Mouse (Mus musculus): Measurements from ENCODE around the gene Trio. TPM values are rescaled to one million over a fixed set of nuclear protein-coding genes. Genes with fewer than 3 reads are reported as not detected.
A peak's percentile ranks its signal among the peaks of the same experiment; 100 is the strongest.

Trio gene
- total RNA-seq, 1 experiment from 2014 or later = 16.9 TPM

GRCm38 (mm10) chr15:27894112-27894511, 131.5 kb downstream of the Trio start:
- no peak for ATAC-seq (replicated peaks; ENCODE audit: low read depth, poor library complexity, severe bottlenecking)

- no peak for ATAC-seq (replicated peaks; ENCODE audit: low read depth, poor library complexity, severe bottlenecking)
Measured at GRCm38 (mm10) chr15:27892029-27892428, 133.6 kb downstream of the Trio start.

GRCm38 (mm10) chr15:27890666-27891065, 135.0 kb downstream of the Trio start:
- ATAC-seq (replicated peaks; ENCODE audit: low read depth, poor library complexity, severe bottlenecking) = no peak

GRCm38 (mm10) chr15:27888153-27888552, 137.5 kb downstream of the Trio start:
- no peak for ATAC-seq (replicated peaks; ENCODE audit: low read depth, poor library complexity, severe bottlenecking)

- 0 out of 2 replicates have a peak, but pooled peaks have one; percentile 19 for ATAC-seq (replicated peaks; ENCODE audit: low read depth, poor library complexity, severe bottlenecking)
Measured at GRCm38 (mm10) chr15:27886992-27887391, 138.7 kb downstream of the Trio start.

- ATAC-seq (replicated peaks; ENCODE audit: low read depth, poor library complexity, severe bottlenecking) = peak; percentile 80
Measured at GRCm38 (mm10) chr15:27884347-27885250, 141.0 kb downstream of the Trio start.

- ATAC-seq (replicated peaks; ENCODE audit: low read depth, poor library complexity, severe bottlenecking) = no peak
Measured at GRCm38 (mm10) chr15:27883881-27884280, 141.8 kb downstream of the Trio start.

- peak; percentile 68 for ATAC-seq (replicated peaks; ENCODE audit: low read depth, poor library complexity, severe bottlenecking)
Measured at GRCm38 (mm10) chr15:27882898-27883297, 142.8 kb downstream of the Trio start.

- ATAC-seq (replicated peaks; ENCODE audit: low read depth, poor library complexity, severe bottlenecking) = no peak
Measured at GRCm38 (mm10) chr15:27877831-27878230, 147.8 kb downstream of the Trio start.

- 0 out of 2 replicates have a peak, but pooled peaks have one; percentile 4 for ATAC-seq (replicated peaks; ENCODE audit: low read depth, poor library complexity, severe bottlenecking)
Measured at GRCm38 (mm10) chr15:27876327-27876726, 149.3 kb downstream of the Trio start.

- ATAC-seq (replicated peaks; ENCODE audit: low read depth, poor library complexity, severe bottlenecking) = no peak
Measured at GRCm38 (mm10) chr15:27875753-27876152, 149.9 kb downstream of the Trio start.

GRCm38 (mm10) chr15:27873747-27874320, 151.8 kb downstream of the Trio start:
- peak; percentile 40 for ATAC-seq (replicated peaks; ENCODE audit: low read depth, poor library complexity, severe bottlenecking)

GRCm38 (mm10) chr15:27872286-27872685, 153.4 kb downstream of the Trio start:
- peak; percentile 65 for ATAC-seq (replicated peaks; ENCODE audit: low read depth, poor library complexity, severe bottlenecking)

- peak; percentile 66 for ATAC-seq (replicated peaks; ENCODE audit: low read depth, poor library complexity, severe bottlenecking)
Measured at GRCm38 (mm10) chr15:27871708-27872107, 153.9 kb downstream of the Trio start.

- peak; percentile 4 for ATAC-seq (replicated peaks; ENCODE audit: low read depth, poor library complexity, severe bottlenecking)
Measured at GRCm38 (mm10) chr15:27871260-27871659, 154.4 kb downstream of the Trio start.

GRCm38 (mm10) chr15:27869001-27869400, 156.6 kb downstream of the Trio start:
- ATAC-seq (replicated peaks; ENCODE audit: low read depth, poor library complexity, severe bottlenecking) = no peak

- ATAC-seq (replicated peaks; ENCODE audit: low read depth, poor library complexity, severe bottlenecking) = no peak
Measured at GRCm38 (mm10) chr15:27867831-27868230, 157.8 kb downstream of the Trio start.

- ATAC-seq (replicated peaks; ENCODE audit: low read depth, poor library complexity, severe bottlenecking) = no peak
Measured at GRCm38 (mm10) chr15:27866471-27866870, 159.2 kb downstream of the Trio start.

- 0 out of 2 replicates have a peak, but pooled peaks have one; percentile 15 for ATAC-seq (replicated peaks; ENCODE audit: low read depth, poor library complexity, severe bottlenecking)
Measured at GRCm38 (mm10) chr15:27866053-27866452, 159.6 kb downstream of the Trio start.

- ATAC-seq (replicated peaks; ENCODE audit: low read depth, poor library complexity, severe bottlenecking) = no peak
Measured at GRCm38 (mm10) chr15:27864397-27864796, 161.3 kb downstream of the Trio start.

GRCm38 (mm10) chr15:27862949-27863348, 162.7 kb downstream of the Trio start:
- ATAC-seq (replicated peaks; ENCODE audit: low read depth, poor library complexity, severe bottlenecking) = peak; percentile 40

All from common myeloid progenitor, adult 5-6 weeks (primary cell).